Mouse (Mus musculus) hindbrain, postnatal 0 days (tissue): ENCODE data around the gene Rbfox2. TPM values are rescaled to one million over a fixed set of nuclear protein-coding genes. Genes with fewer than 3 reads are reported as not detected.

Experiments used
- ATAC-seq: fragments of 200-750 bp; cut with Nextera tagmentation; 2 replicates; pipeline ENCODE4 v1.8.0; 2017; ENCODE audit warnings: mild to moderate bottlenecking, moderate TSS enrichment, moderate library complexity
- DNase-seq: peaks from one replicate; pipeline ENCODE4 v3.0.0-alpha.2; 2015; ENCODE audit warnings: low spot score
- H3K27ac ChIP-seq: fragments of 300-500 bp; sonication (generic); 2 replicates; pipeline ENCODE4 v1.5.1; 2014; ENCODE audit warnings: mild to moderate bottlenecking
- H3K27me3 ChIP-seq: fragments of 300-500 bp; sonication (generic); 2 replicates; pipeline ENCODE4 v1.6.1; 2014; ENCODE audit warnings: low read length, mixed read lengths; ENCODE audit not compliant: insufficient read depth
- H3K36me3 ChIP-seq: fragments of 300-500 bp; sonication (generic); 2 replicates; pipeline ENCODE4 v1.6.1; 2014; ENCODE audit warnings: low read length, mixed read lengths; ENCODE audit not compliant: insufficient read depth
- H3K4me1 ChIP-seq: fragments of 300-500 bp; sonication (generic); 2 replicates; pipeline ENCODE4 v1.6.1; 2014; ENCODE audit warnings: antibody characterized with exemption, low read length, mixed read lengths; ENCODE audit not compliant: insufficient read depth
- H3K4me2 ChIP-seq: fragments of 300-500 bp; sonication (generic); 2 replicates; pipeline ENCODE4 v1.6.1; 2014; ENCODE audit warnings: low read depth, mild to moderate bottlenecking, low read length, moderate library complexity, mixed read lengths
- H3K4me3 ChIP-seq: fragments of 300-500 bp; sonication (generic); 2 replicates; pipeline ENCODE4 v1.5.1; 2014; ENCODE audit warnings: low read length
- H3K9ac ChIP-seq: fragments of 300-500 bp; sonication (generic); replicated peaks from 2 replicates; pipeline ENCODE4 v1.6.1; 2014; ENCODE audit warnings: mild to moderate bottlenecking, low read length, moderate library complexity, mixed read lengths
- H3K9me3 ChIP-seq: fragments of 300-500 bp; sonication (generic); 2 replicates; pipeline ENCODE4 v1.6.1; 2016; ENCODE audit warnings: low read length, mixed read lengths
- CTCF ChIP-seq: IDR thresholded peaks from 2 replicates; pipeline ENCODE4 v1.5.1; 2016; ENCODE audit warnings: antibody characterized with exemption, control low read depth, low read depth
- WGBS: fragments of 180-500 bp; shearing (Covaris S2); extraction: QIAGEN DNeasy Blood & Tissue Kit; methylation state at CpG from one replicate; pipeline ENCODE4 v1.1.7; 2014; 5-methylcytosine and 5-hydroxymethylcytosine counted together
- polyA plus RNA-seq: library from polyadenylated mRNA; unstranded; fragments of >200 nt; fragmentation: Nextera tagmentation; extraction: Ambion mirVana; gene quantifications from 2 replicates; pipeline ENCODE4 v1.2.1, GENCODE M21; 2015
- total RNA-seq: library from RNA; depleted of rRNA; stranded (reverse); fragments of >200 nt; gene quantifications from 2 replicates; pipeline ENCODE4 v1.2.3, GENCODE M21; 2014

The Rbfox2 gene
- total and polyA plus RNA-seq, 2 experiments from 2014 or later, result 91.9 to 294 TPM

DNA sequence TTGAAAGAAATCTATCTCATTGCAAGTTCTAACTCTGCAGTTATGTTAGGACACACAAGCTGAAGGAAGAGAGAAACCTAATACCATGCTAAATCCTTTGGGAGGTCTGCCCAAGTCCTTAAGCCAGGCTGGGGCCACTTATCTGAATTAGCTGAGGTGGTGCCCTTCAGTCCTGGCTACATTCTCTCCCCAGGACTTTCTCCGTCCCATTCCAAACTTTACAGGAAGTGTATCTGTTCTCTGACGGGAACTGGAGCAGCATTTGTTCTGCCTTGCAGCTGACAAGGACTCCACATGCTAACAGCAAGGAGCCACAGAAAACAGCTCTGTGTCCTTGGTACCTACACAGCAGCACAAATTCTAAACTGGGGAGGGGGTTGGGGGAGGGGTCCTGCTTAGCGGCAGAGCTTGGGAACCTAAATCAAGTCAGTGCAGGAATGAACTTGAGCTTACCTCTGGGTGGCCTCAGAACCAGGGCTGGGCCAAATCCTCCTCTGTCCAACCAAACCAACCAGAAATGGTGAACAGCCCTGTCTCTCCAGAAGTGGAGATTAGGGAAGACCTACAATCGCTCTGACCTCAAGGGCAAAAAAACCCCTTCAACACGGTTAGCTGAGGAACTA is 91.5 kb downstream of the Rbfox2 start:
- ATAC-seq (no peak), DNase-seq (no peak)
- Histone ChIP-seq H3K4me1 (peaks cover 21% of the 10 kb centered on the region), H3K4me2 (no peak overlapping the region), H3K36me3 (no peaks in the 10 kb centered on the region), H3K9me3 (no peaks in the 10 kb centered on the region), H3K27me3 (no peaks in the 10 kb centered on the region), H3K27ac (peak overlapping the region; percentile 32; the same call in 1 of the 2 replicates), H3K9ac (no peak overlapping the region), H3K4me3 (no peak overlapping the region)
- TF ChIP-seq CTCF, result no peak
- 26% methylated on average over 5 of the region's 5 CpGs for WGBS

DNA sequence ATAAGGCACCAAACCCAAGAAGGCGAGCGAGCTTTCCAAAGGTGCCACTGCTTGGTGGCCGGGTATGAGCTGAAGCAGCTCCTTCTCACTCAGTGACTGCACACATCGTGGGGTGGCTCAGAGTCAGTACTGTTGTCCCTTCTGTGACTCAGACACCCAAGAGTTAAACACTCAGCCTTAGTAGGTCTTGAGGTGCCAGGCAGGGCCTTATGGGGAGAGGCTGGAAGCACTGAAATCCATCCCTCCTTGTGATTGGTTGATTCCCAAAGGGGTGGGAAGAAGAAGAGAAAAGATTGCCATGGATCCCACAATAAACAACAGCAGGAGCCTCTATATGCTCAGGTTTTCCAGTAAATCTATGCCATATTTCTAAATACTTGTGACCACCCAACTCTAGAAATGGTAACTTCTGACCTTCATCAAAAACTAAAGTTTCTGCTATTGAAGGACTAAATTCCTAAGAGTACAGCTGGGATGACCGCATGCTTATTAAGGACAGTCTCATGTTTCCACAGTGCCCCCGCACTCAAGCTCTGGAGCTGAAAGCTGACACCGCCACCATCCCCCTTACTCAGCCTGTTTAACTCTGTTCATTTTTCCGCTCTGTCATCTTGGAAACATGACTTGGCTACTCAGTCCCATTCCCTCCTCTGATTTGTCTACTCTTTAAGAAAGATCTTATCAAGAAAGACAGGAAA is 92.2 kb downstream of the Rbfox2 start:
- no peaks in the 10 kb centered on the region for H3K36me3 ChIP-seq
- ATAC-seq, result no peak
- no peak for TF ChIP-seq CTCF
- H3K27ac ChIP-seq, result peak overlapping the region; percentile 22; the same call in 1 of the 2 replicates
- H3K9ac ChIP-seq, result no peak overlapping the region
- 49% methylated on average over 8 of the region's 8 CpGs for WGBS
- H3K27me3 ChIP-seq, result no peaks in the 10 kb centered on the region
- peaks cover 18% of the 10 kb centered on the region for H3K4me1 ChIP-seq
- H3K4me3 ChIP-seq, result no peak overlapping the region
- H3K4me2 ChIP-seq, result no peak overlapping the region
- H3K9me3 ChIP-seq, result no peaks in the 10 kb centered on the region
- DNase-seq, result no peak

GRCm38 (mm10) chr15:77213829-77214228 is 93.0 kb downstream of the Rbfox2 start:
- Histone ChIP-seq H3K4me3 (no peak overlapping the region), H3K27me3 (no peaks in the 10 kb centered on the region), H3K4me1 (peaks cover 15% of the 10 kb centered on the region), H3K36me3 (no peaks in the 10 kb centered on the region), H3K27ac (peak overlapping the region; percentile 22; the same call in 1 of the 2 replicates), H3K9ac (no peak overlapping the region), H3K9me3 (no peaks in the 10 kb centered on the region), H3K4me2 (no peak overlapping the region)
- ATAC-seq (no peak), DNase-seq (no peak)
- 44% methylated on average over 5 of the region's 5 CpGs for WGBS
- TF ChIP-seq CTCF, result no peak

DNA sequence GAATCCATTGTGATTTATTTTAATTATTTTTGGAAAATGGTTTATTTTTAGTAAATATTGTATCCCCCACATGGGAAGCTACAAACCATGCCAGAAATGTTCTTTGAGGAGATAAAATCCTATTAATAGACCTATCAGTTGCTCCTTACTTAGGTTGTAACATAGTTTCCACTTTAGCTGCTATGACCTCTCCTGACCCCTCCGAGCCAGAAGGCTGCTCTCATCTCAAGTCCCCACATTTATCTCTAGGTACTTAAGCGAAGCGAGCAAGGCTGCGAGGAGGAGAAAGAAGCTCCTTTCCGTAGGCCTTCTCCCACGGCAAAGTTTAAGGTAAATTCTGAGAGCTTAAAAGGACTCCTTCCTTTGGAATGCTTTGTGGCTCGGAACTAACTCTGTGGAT is 94.0 kb downstream of the Rbfox2 start:
- H3K27ac ChIP-seq, result no peak overlapping the region
- no peak for ATAC-seq
- no peaks in the 10 kb centered on the region for H3K9me3 ChIP-seq
- no peak overlapping the region for H3K4me3 ChIP-seq
- no peak for TF ChIP-seq CTCF
- H3K4me2 ChIP-seq, result no peak overlapping the region
- H3K4me1 ChIP-seq, result peaks cover 15% of the 10 kb centered on the region
- no peak overlapping the region for H3K9ac ChIP-seq
- no peak for DNase-seq
- WGBS, result 83% methylated on average over 7 of the region's 7 CpGs
- no peaks in the 10 kb centered on the region for H3K27me3 ChIP-seq
- H3K36me3 ChIP-seq, result no peaks in the 10 kb centered on the region

GRCm38 (mm10) chr15:77212217-77212757 is 94.5 kb downstream of the Rbfox2 start:
- DNase-seq, result no peak
- peaks cover 15% of the 10 kb centered on the region for H3K4me1 ChIP-seq
- no peaks in the 10 kb centered on the region for H3K27me3 ChIP-seq
- WGBS, result 73% methylated on average over 4 of the region's 4 CpGs
- no peaks in the 10 kb centered on the region for H3K36me3 ChIP-seq
- no peak overlapping the region for H3K27ac ChIP-seq
- no peak overlapping the region for H3K4me3 ChIP-seq
- H3K9me3 ChIP-seq, result no peaks in the 10 kb centered on the region
- H3K9ac ChIP-seq, result no peak overlapping the region
- ATAC-seq, result no peak
- H3K4me2 ChIP-seq, result no peak overlapping the region
- no peak for TF ChIP-seq CTCF

GRCm38 (mm10) chr15:77206996-77207395 is 99.8 kb downstream of the Rbfox2 start:
- Histone ChIP-seq H3K9ac (no peak overlapping the region), H3K36me3 (no peaks in the 10 kb centered on the region), H3K4me3 (no peak overlapping the region), H3K9me3 (no peaks in the 10 kb centered on the region), H3K27me3 (no peaks in the 10 kb centered on the region), H3K4me1 (peaks cover 16% of the 10 kb centered on the region), H3K27ac (no peak overlapping the region), H3K4me2 (no peak overlapping the region)
- ATAC-seq (no peak), DNase-seq (no peak)
- TF ChIP-seq CTCF, result no peak
- 72% methylated on average over 5 of the region's 5 CpGs for WGBS

DNA sequence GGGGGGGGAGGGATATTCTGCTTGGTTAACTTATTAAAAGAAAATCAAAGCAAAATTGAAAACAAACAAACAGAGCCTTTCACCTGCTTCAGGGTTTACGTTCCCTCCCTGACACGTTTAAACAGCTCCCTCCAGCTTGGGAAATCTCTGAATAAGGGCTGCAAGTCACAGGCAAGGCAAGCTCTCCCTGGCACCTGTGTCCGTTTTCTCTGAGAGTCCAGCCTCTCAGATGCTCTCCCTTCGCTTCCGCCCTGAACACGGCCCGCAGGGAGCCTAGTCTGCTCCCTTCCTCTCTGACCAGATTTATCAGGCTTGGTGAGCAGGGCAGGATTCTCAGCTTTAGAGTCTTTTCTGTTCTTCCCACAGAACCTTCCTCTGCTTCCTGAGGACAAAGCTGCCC is 101.9 kb downstream of the Rbfox2 start:
- no peak overlapping the region for H3K9ac ChIP-seq
- H3K27me3 ChIP-seq, result no peaks in the 10 kb centered on the region
- H3K4me2 ChIP-seq, result no peak overlapping the region
- no peaks in the 10 kb centered on the region for H3K9me3 ChIP-seq
- TF ChIP-seq CTCF, result no peak
- peaks cover 16% of the 10 kb centered on the region for H3K4me1 ChIP-seq
- no peak for DNase-seq
- no peak overlapping the region for H3K27ac ChIP-seq
- ATAC-seq, result no peak
- H3K36me3 ChIP-seq, result no peaks in the 10 kb centered on the region
- 64% methylated on average over 7 of the region's 7 CpGs for WGBS
- H3K4me3 ChIP-seq, result no peak overlapping the region
